Mouse (Mus musculus): ENCODE measurements at regions not wholly inside any gene's neighbourhood (a gene's known extent, or its start where the extent isn't known, plus 50 kb on each side); places are given as distances from the start of the nearest gene placed in this dataset.

DNA sequence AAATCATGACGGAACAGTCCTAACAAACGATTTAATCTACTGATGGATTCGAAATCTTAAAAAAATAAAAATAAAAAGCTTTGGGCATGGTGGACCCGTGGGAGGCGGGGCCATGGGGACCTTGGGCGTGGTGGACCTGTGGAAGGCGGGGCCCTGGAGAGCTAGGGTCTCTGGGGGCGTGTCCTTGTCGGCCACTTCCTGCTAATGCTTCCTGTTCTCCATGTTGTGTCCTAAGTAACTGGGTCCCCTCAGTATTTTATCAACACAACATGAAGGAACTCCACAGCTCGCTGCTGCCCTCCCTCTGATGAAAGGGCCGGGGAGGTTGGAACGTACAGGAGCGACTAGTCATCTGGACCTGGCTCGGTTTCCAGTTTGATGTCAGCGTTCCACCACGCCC is 75.3 kb upstream of the Plekha5 start:
- no peak overlapping the region for H3K4me3 ChIP-seq (ENCODE audit: low read depth, low read length)
- peaks cover 3% of the 10 kb centered on the region for H3K4me1 ChIP-seq (ENCODE audit: control insufficient read depth, insufficient read depth, low read length)
- H3K9ac ChIP-seq (ENCODE audit: low read depth, low read length) = no peak overlapping the region
- H3K4me2 ChIP-seq (ENCODE audit: low read length) = no peak overlapping the region
- no peaks in the 10 kb centered on the region for H3K27me3 ChIP-seq (ENCODE audit: control insufficient read depth, insufficient read depth, low read depth, low read length)
- WGBS = 94% methylated on average over 16 of the region's 16 CpGs
- ATAC-seq = no peak
- no peaks in the 10 kb centered on the region for H3K9me3 ChIP-seq (replicated peaks; ENCODE audit: control insufficient read depth, low read length, poor library complexity, severe bottlenecking)
- no peak overlapping the region for H3K27ac ChIP-seq (ENCODE audit: low read length)
- H3K36me3 ChIP-seq (ENCODE audit: control insufficient read depth, insufficient read depth, low read length) = no peaks in the 10 kb centered on the region

DNA sequence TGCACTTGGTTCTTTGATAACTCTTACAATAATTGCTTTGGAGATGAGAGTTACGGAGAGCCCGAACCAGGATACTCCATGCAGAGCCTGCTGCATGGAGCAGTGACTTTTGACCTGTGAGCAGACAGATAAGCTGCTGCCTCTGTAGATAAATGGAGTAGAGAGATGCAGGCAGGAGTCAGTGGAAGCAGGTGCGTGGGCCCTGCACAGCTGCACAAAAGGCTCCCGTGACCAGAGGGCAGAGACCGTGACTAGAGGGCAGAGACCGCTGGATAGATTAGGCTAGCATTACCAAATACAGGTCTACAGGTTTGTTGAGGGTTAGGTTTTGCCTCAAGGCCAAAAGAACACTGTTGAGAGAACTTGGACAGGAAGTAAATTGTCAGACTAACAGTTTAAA is 76.9 kb upstream of the Plekha5 start:
- Histone ChIP-seq H3K4me1 (ENCODE audit: control insufficient read depth, insufficient read depth, low read length) (peaks cover 11% of the 10 kb centered on the region), H3K27ac (ENCODE audit: low read length) (no peak overlapping the region), H3K27me3 (ENCODE audit: control insufficient read depth, insufficient read depth, low read depth, low read length) (no peaks in the 10 kb centered on the region), H3K4me2 (ENCODE audit: low read length) (no peak overlapping the region), H3K9me3 (replicated peaks; ENCODE audit: control insufficient read depth, low read length, poor library complexity, severe bottlenecking) (no peaks in the 10 kb centered on the region), H3K4me3 (ENCODE audit: low read depth, low read length) (no peak overlapping the region), H3K9ac (ENCODE audit: low read depth, low read length) (no peak overlapping the region), H3K36me3 (ENCODE audit: control insufficient read depth, insufficient read depth, low read length) (no peaks in the 10 kb centered on the region)
- ATAC-seq = no peak
- 64% methylated on average over 6 of the region's 6 CpGs for WGBS

DNA sequence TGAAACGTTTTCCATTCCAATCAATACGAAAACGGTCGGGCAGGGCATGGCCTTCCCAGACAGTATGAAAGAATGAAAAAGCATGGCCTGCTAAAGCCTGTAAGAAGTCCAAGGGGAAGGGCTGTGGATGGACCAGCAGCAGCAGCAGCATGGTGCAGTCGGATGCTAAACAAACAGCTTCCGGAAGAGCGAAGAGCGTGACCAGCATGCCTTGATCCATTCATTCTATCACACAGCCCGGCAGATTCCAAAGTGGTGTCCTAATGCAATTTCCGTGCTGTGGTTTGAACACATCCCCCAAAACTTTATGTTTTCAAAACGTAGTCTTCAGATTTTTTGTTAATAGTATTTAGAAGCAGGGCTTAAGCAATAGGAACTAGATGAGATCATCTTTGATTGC is 80.2 kb upstream of the Plekha5 start:
- Histone ChIP-seq H3K36me3 (ENCODE audit: control insufficient read depth, insufficient read depth, low read length) (no peaks in the 10 kb centered on the region), H3K9me3 (replicated peaks; ENCODE audit: control insufficient read depth, low read length, poor library complexity, severe bottlenecking) (no peaks in the 10 kb centered on the region), H3K27me3 (ENCODE audit: control insufficient read depth, insufficient read depth, low read depth, low read length) (no peaks in the 10 kb centered on the region), H3K27ac (ENCODE audit: low read length) (peak overlapping the region; percentile 35), H3K4me3 (ENCODE audit: low read depth, low read length) (no peak overlapping the region), H3K9ac (ENCODE audit: low read depth, low read length) (no peak overlapping the region), H3K4me2 (ENCODE audit: low read length) (no peak overlapping the region), H3K4me1 (ENCODE audit: control insufficient read depth, insufficient read depth, low read length) (peaks cover 11% of the 10 kb centered on the region)
- WGBS = 55% methylated on average over 11 of the region's 11 CpGs
- peak; percentile 37; the same call in 1 of the 2 replicates for ATAC-seq

DNA sequence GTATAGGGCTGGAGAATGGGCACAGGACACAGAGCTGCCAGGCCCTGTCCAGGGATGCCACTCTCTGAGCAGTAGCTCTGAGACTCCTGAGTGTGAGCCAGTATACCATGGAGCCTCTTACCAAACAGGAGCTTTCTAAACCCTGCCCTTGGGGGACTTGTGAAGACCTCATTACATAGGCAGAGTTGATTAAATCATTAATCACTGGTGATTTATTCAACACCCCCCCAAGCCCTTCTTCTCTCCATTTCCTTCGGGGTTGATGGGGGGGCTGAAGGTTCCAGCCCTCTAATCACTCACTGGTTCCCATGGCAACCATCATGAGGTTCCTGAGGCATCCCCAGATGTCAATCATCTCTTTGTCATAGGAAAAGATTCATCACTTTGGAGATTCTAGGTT is 81.0 kb upstream of the Plekha5 start:
- peaks cover 17% of the 10 kb centered on the region for H3K4me1 ChIP-seq (ENCODE audit: control insufficient read depth, insufficient read depth, low read length)
- no peak overlapping the region for H3K9ac ChIP-seq (ENCODE audit: low read depth, low read length)
- ATAC-seq = peak; percentile 66
- no peaks in the 10 kb centered on the region for H3K27me3 ChIP-seq (ENCODE audit: control insufficient read depth, insufficient read depth, low read depth, low read length)
- no peak overlapping the region for H3K4me3 ChIP-seq (ENCODE audit: low read depth, low read length)
- 4% methylated on average over 1 of the region's 1 CpGs for WGBS
- no peak overlapping the region for H3K4me2 ChIP-seq (ENCODE audit: low read length)
- no peaks in the 10 kb centered on the region for H3K36me3 ChIP-seq (ENCODE audit: control insufficient read depth, insufficient read depth, low read length)
- no peaks in the 10 kb centered on the region for H3K9me3 ChIP-seq (replicated peaks; ENCODE audit: control insufficient read depth, low read length, poor library complexity, severe bottlenecking)
- peak overlapping the region; percentile 35; the same call in 1 of the 2 replicates for H3K27ac ChIP-seq (ENCODE audit: low read length)

DNA sequence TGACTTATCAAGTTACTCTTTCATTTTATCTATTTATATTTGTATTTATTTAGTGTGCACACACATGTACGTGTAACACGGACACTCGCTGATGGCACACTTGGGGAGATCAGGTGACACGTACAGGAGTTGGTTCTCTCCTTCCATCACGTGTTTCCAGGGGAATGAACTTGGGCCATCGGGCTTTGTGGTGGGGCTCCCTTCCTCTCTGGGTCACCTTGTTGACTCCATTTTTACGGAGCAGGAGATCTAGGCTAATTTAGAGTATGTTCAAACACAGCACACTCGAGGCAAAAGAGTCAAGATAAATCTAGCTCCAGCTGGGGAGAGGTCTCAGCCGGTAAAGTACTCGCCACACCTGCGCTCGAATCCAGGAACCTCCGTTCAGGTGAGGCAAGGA is 84.1 kb upstream of the Plekha5 start:
- WGBS = 88% methylated on average over 13 of the region's 13 CpGs
- ATAC-seq = no peak

DNA sequence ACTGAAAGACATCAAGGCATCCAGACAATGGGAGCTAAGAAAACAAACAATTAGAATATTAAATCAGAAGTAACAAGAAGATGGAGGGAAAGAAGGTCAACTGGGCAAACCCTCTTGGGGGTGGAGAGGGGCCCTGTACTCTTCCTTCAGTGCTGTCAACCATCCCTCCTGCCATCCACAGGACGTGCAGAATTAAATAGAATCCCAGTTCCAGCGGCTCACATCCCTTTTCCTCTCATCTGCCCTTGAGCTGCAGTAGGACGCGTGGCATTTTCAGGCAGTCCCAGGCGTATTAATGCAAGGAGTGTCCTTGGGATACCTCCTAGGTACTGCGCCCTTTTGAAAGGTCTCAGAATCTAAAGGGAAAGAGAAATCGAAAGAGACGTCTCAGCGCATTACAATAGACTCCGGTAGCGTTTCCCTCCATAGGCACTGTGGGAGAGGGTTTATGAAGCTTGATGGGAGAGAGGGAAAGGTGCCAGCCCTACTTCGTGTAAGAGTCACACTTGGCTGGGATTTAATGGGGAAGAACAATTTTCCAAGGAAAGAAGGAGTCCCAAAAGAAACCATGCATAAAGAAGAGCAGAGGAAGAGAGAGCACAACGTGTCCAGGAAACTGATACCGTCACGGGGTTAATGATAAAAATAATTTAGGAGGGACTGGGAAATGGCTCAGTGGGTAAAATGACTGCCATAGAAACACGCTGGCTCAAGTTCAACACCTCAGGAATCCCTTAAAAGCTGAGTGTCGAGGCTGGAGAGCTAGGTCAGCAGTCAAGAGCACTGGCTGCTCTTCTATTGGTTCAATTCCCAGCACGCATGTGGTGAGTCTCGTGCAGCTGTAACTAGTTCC is 85.7 kb upstream of the Plekha5 start:
- H3K4me2 ChIP-seq (ENCODE audit: low read length) = peak overlapping the region; percentile 44
- no peak overlapping the region for H3K9ac ChIP-seq (ENCODE audit: low read depth, low read length)
- H3K36me3 ChIP-seq (ENCODE audit: control insufficient read depth, insufficient read depth, low read length) = no peaks in the 10 kb centered on the region
- H3K9me3 ChIP-seq (replicated peaks; ENCODE audit: control insufficient read depth, low read length, poor library complexity, severe bottlenecking) = no peaks in the 10 kb centered on the region
- no peak overlapping the region for H3K27ac ChIP-seq (ENCODE audit: low read length)
- peak overlapping the region; percentile 17 for H3K4me3 ChIP-seq (ENCODE audit: low read depth, low read length)
- H3K27me3 ChIP-seq (ENCODE audit: control insufficient read depth, insufficient read depth, low read depth, low read length) = no peaks in the 10 kb centered on the region
- peaks cover 18% of the 10 kb centered on the region for H3K4me1 ChIP-seq (ENCODE audit: control insufficient read depth, insufficient read depth, low read length)
- 18% methylated on average over 19 of the region's 19 CpGs for WGBS
- peak; percentile 41; the same call in 1 of the 2 replicates for ATAC-seq

More for the DNA sequence above, 84.1 kb upstream of the Plekha5 start:
- Histone ChIP-seq H3K27me3 (ENCODE audit: control insufficient read depth, insufficient read depth, low read depth, low read length) (no peaks in the 10 kb centered on the region), H3K4me3 (ENCODE audit: low read depth, low read length) (no peak overlapping the region), H3K9me3 (replicated peaks; ENCODE audit: control insufficient read depth, low read length, poor library complexity, severe bottlenecking) (no peaks in the 10 kb centered on the region), H3K36me3 (ENCODE audit: control insufficient read depth, insufficient read depth, low read length) (no peaks in the 10 kb centered on the region), H3K4me1 (ENCODE audit: control insufficient read depth, insufficient read depth, low read length) (peaks cover 24% of the 10 kb centered on the region), H3K4me2 (ENCODE audit: low read length) (no peak overlapping the region), H3K9ac (ENCODE audit: low read depth, low read length) (no peak overlapping the region), H3K27ac (ENCODE audit: low read length) (no peak overlapping the region)

DNA sequence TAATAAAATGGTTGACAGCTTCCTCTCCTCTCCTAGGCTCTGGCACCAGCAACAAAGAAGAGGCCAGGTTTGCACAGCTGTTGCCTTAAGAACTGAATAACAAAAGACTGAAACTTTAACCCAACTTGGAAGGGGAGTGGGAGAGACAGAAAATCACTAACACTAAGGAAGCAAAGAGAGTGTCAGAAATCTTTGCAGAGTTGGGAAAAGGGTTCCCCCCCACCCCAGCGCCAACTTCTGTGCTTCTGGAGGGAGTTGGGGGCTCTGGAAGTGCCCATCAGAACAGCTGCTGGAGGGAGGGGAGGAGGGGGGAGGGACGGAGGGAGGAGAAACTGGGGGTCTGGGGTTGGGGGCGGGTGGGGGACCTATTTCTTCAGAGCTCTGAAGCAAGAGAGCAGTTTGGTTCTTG is 86.8 kb upstream of the Plekha5 start:
- Histone ChIP-seq H3K27me3 (ENCODE audit: control insufficient read depth, insufficient read depth, low read depth, low read length) (no peaks in the 10 kb centered on the region), H3K9ac (ENCODE audit: low read depth, low read length) (no peak overlapping the region), H3K4me1 (ENCODE audit: control insufficient read depth, insufficient read depth, low read length) (peaks cover 13% of the 10 kb centered on the region), H3K4me2 (ENCODE audit: low read length) (no peak overlapping the region), H3K36me3 (ENCODE audit: control insufficient read depth, insufficient read depth, low read length) (no peaks in the 10 kb centered on the region), H3K4me3 (ENCODE audit: low read depth, low read length) (no peak overlapping the region), H3K27ac (ENCODE audit: low read length) (no peak overlapping the region), H3K9me3 (replicated peaks; ENCODE audit: control insufficient read depth, low read length, poor library complexity, severe bottlenecking) (no peaks in the 10 kb centered on the region)
- no peak for ATAC-seq
- 0% methylated on average over 3 of the region's 3 CpGs for WGBS

DNA sequence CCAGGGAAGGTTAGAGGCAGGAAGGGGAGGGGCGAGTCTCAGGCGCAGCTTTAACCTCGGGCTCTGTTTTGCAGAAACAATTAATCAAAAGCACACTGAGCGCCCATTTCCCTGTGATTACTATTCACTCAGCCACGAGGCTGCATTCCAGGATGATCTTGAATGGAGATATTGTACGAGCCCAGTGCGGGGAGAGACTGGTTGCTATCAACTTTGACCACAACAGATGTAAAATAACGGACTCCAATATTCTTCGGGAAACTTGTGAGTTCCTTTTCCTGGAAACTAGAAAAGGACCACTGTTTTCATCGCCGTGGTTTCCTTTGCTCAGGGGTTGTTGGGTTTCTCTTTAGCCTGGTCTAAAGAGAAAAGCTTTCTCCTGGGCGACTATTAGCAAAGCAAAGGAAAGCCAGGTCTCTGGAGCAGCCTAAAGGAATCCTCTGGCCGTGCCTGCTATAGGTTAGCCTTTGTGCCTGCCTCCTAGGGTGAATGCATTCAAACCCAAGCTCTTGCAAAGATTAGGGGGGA is 87.4 kb upstream of the Plekha5 start:
- ATAC-seq = 0 out of 2 replicates have a peak, but pooled peaks have one; percentile 40
- Histone ChIP-seq H3K4me1 (ENCODE audit: control insufficient read depth, insufficient read depth, low read length) (peaks cover 13% of the 10 kb centered on the region), H3K36me3 (ENCODE audit: control insufficient read depth, insufficient read depth, low read length) (no peaks in the 10 kb centered on the region), H3K27ac (ENCODE audit: low read length) (no peak overlapping the region), H3K4me3 (ENCODE audit: low read depth, low read length) (no peak overlapping the region), H3K27me3 (ENCODE audit: control insufficient read depth, insufficient read depth, low read depth, low read length) (no peaks in the 10 kb centered on the region), H3K4me2 (ENCODE audit: low read length) (peak overlapping the region; percentile 31), H3K9me3 (replicated peaks; ENCODE audit: control insufficient read depth, low read length, poor library complexity, severe bottlenecking) (no peaks in the 10 kb centered on the region), H3K9ac (ENCODE audit: low read depth, low read length) (no peak overlapping the region)
- 1% methylated on average over 13 of the region's 13 CpGs for WGBS

DNA sequence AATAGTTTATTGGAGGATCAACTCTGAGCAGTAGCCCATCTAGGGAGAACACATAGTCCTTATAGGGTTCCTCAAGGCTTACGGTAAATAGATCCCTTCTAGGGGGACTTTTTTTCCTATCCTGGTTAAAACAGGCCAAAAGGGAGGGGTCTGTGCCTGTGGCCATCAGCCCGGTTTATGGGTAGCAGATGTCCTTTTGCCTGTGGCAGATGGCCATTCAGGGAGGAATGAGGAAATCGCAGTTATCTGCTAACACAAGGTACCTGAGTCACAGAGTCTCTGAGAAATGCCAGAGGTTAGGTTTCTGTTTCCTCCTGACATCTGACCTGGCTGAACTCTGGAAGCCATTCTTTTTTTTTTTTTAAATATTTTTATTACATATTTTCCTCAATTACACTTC is 90.5 kb upstream of the Plekha5 start:
- no peaks in the 10 kb centered on the region for H3K36me3 ChIP-seq (ENCODE audit: control insufficient read depth, insufficient read depth, low read length)
- H3K4me3 ChIP-seq (ENCODE audit: low read depth, low read length) = no peak overlapping the region
- H3K4me1 ChIP-seq (ENCODE audit: control insufficient read depth, insufficient read depth, low read length) = peaks cover 13% of the 10 kb centered on the region
- H3K4me2 ChIP-seq (ENCODE audit: low read length) = no peak overlapping the region
- no peak overlapping the region for H3K9ac ChIP-seq (ENCODE audit: low read depth, low read length)
- no peaks in the 10 kb centered on the region for H3K27me3 ChIP-seq (ENCODE audit: control insufficient read depth, insufficient read depth, low read depth, low read length)
- H3K27ac ChIP-seq (ENCODE audit: low read length) = no peak overlapping the region
- no peak for ATAC-seq
- WGBS = 78% methylated on average over 3 of the region's 3 CpGs
- no peaks in the 10 kb centered on the region for H3K9me3 ChIP-seq (replicated peaks; ENCODE audit: control insufficient read depth, low read length, poor library complexity, severe bottlenecking)

Measured in midbrain, embryonic 16.5 days (tissue).